8 mouse cellular contexts compared by ENCODE assay signal in genomic region chr17:53480433-53480832, GRCm38 (mm10). TPM values are rescaled to one million over a fixed set of nuclear protein-coding genes. Genes with fewer than 3 reads are reported as not detected.
A peak's percentile ranks its signal among the peaks of the same experiment; 100 is the strongest.
DNase-seq lines count a peak whose midpoint lies in the region; ATAC-seq and TF ChIP-seq lines count a peak whose summit lies in the region.

No protein-coding gene starts in this region.

- no peak for ATAC-seq in lung, embryonic 15.5 days (ENCODE audit: borderline replicate concordance, extremely low read depth, low FRiP score, low TSS enrichment)
- ATAC-seq in neural tube, embryonic 15.5 days (ENCODE audit: low FRiP score), result no peak

- H3K27me3 ChIP-seq in lung, embryonic 15.5 days, result no peaks in the 10 kb centered on the region
- no peaks in the 10 kb centered on the region for H3K27me3 ChIP-seq in limb, embryonic 10.5 days (ENCODE audit: low read depth, poor library complexity, severe bottlenecking)
- no peaks in the 10 kb centered on the region for H3K27me3 ChIP-seq in neural tube, embryonic 15.5 days (replicated peaks)
- H3K27me3 ChIP-seq in thymus, adult 2 months (ENCODE audit: control insufficient read depth, insufficient read depth, low read length), result no peaks in the 10 kb centered on the region

- no peak for TF ChIP-seq CTCF in embryonic fibroblast, embryonic 13.5 days (IDR thresholded peaks at IDR 0.05; ENCODE audit: borderline replicate concordance, insufficient read depth, low read length)
- no peak for TF ChIP-seq CTCF in thymus, adult 2 months (IDR thresholded peaks at IDR 0.05; ENCODE audit: borderline replicate concordance, control insufficient read depth, extremely low read depth, insufficient read depth, low read length, poor library complexity)

- peaks cover 19% of the 10 kb centered on the region for H3K4me1 ChIP-seq in lung, embryonic 15.5 days
- peaks cover 4% of the 10 kb centered on the region for H3K4me1 ChIP-seq in embryonic fibroblast, embryonic 13.5 days (ENCODE audit: control insufficient read depth, insufficient read depth, low read length)
- H3K4me1 ChIP-seq in limb, embryonic 10.5 days, result peaks cover 16% of the 10 kb centered on the region
- peaks cover 27% of the 10 kb centered on the region for H3K4me1 ChIP-seq in neural tube, embryonic 15.5 days
- H3K4me1 ChIP-seq in thymus, adult 2 months (replicated peaks; ENCODE audit: control insufficient read depth, insufficient read depth, low read length), result peaks cover 3% of the 10 kb centered on the region

- WGBS in lung, embryonic 15.5 days, result 41% methylated on average over 7 of the region's 7 CpGs
- WGBS in limb, embryonic 10.5 days, result 60% methylated on average over 7 of the region's 7 CpGs
- WGBS in neural tube, embryonic 15.5 days, result 55% methylated on average over 7 of the region's 7 CpGs
- WGBS in thymus, adult 2 months, result 59% methylated on average over 7 of the region's 7 CpGs

- DNase-seq in lung, postnatal 36 days, result no peak
- no peak for DNase-seq in limb, embryonic 10.5 days (ENCODE audit: low spot score)
- no peak for DNase-seq in frontal cortex, postnatal 36 days (ENCODE audit: low spot score in 2 of 2)
- DNase-seq in thymus, adult 2 months, result no peak
- DNase-seq in thymus, postnatal 10 days (ENCODE audit: low spot score in 2 of 2), result no peak

- no peak for TF ChIP-seq POLR2A in embryonic fibroblast, embryonic 13.5 days (IDR thresholded peaks at IDR 0.05; ENCODE audit: low read depth, low read length)
- no peak for TF ChIP-seq POLR2A in thymus, adult 2 months (IDR thresholded peaks at IDR 0.05; ENCODE audit: control insufficient read depth, extremely low read depth, insufficient read depth, low read length, poor library complexity)

- H3K36me3 ChIP-seq in lung, embryonic 15.5 days, result peaks cover 10% of the 10 kb centered on the region
- peaks cover 23% of the 10 kb centered on the region for H3K36me3 ChIP-seq in limb, embryonic 10.5 days
- peaks cover 7% of the 10 kb centered on the region for H3K36me3 ChIP-seq in neural tube, embryonic 15.5 days
- peaks cover 12% of the 10 kb centered on the region for H3K36me3 ChIP-seq in thymus, adult 2 months (ENCODE audit: control insufficient read depth, insufficient read depth, low read length)

- H3K9ac ChIP-seq in lung, embryonic 15.5 days, result peak overlapping the region; percentile 85
- peak overlapping the region; percentile 99 for H3K9ac ChIP-seq in neural tube, embryonic 15.5 days (replicated peaks)

- H3K4me3 ChIP-seq in lung, embryonic 15.5 days, result peak overlapping the region; percentile 72
- peak overlapping the region; percentile 97 for H3K4me3 ChIP-seq in embryonic fibroblast, embryonic 13.5 days (ENCODE audit: insufficient read depth, low read length)
- H3K4me3 ChIP-seq in limb, embryonic 10.5 days, result peak overlapping the region; percentile 96
- H3K4me3 ChIP-seq in neural tube, embryonic 15.5 days (replicated peaks), result peak overlapping the region; percentile 93
- H3K4me3 ChIP-seq in thymus, adult 2 months (ENCODE audit: control insufficient read depth, insufficient read depth, low read length), result no peak overlapping the region

- H3K27ac ChIP-seq in lung, embryonic 15.5 days, result no peak overlapping the region
- no peak overlapping the region for H3K27ac ChIP-seq in embryonic fibroblast, embryonic 13.5 days (ENCODE audit: insufficient read depth, low read length)
- no peak overlapping the region for H3K27ac ChIP-seq in limb, embryonic 10.5 days
- no peak overlapping the region for H3K27ac ChIP-seq in neural tube, embryonic 15.5 days (replicated peaks)
- no peak overlapping the region for H3K27ac ChIP-seq in thymus, adult 2 months (ENCODE audit: control insufficient read depth, insufficient read depth, low read length)

- peak overlapping the region; percentile 61 for H3K4me2 ChIP-seq in lung, embryonic 15.5 days
- peak overlapping the region; percentile 80 for H3K4me2 ChIP-seq in neural tube, embryonic 15.5 days

- H3K9me3 ChIP-seq in lung, embryonic 15.5 days, result no peaks in the 10 kb centered on the region
- H3K9me3 ChIP-seq in limb, embryonic 10.5 days (replicated peaks), result no peaks in the 10 kb centered on the region
- H3K9me3 ChIP-seq in neural tube, embryonic 15.5 days (replicated peaks), result no peaks in the 10 kb centered on the region

RNA-seq across cellular contexts. Expression of gene Rab5a, which starts 1.4 kb away (rescaled TPM):
- 76.3 and 83.7 TPM in 2 replicates for polyA plus RNA-seq in lung, embryonic 15.5 days (2015; fragmentation: Nextera tagmentation; extraction: Ambion mirVana)
- 68.7 and 72.6 TPM in 2 replicates for polyA plus RNA-seq in embryonic fibroblast, embryonic 13.5 days (2011; ENCODE audit: insufficient read length, low read depth, missing spikeins)
- 60.5 and 70.4 TPM in 2 replicates for polyA plus RNA-seq in limb, embryonic 10.5 days (2016; fragmentation: Nextera tagmentation; extraction: Ambion mirVana)
- polyA plus RNA-seq in neural tube, embryonic 15.5 days (2015; fragmentation: Nextera tagmentation; extraction: Ambion mirVana), result 106 and 115 TPM in 2 replicates
- polyA plus RNA-seq in thymus, adult 2 months (2012; rRNA removed), result 8.1 and 8.4 TPM in 2 replicates

RNA-seq across cellular contexts. Expression of gene Efhb, which starts 17.3 kb away (rescaled TPM):
- polyA plus RNA-seq in lung, embryonic 15.5 days (2015; fragmentation: Nextera tagmentation; extraction: Ambion mirVana), result 0.64 and 0.89 TPM in 2 replicates
- polyA plus RNA-seq in embryonic fibroblast, embryonic 13.5 days (2011; ENCODE audit: insufficient read length, low read depth, missing spikeins), result 0.23 and 0.32 TPM in 2 replicates
- 0.26 and 0.31 TPM in 2 replicates for polyA plus RNA-seq in limb, embryonic 10.5 days (2016; fragmentation: Nextera tagmentation; extraction: Ambion mirVana)
- 0.56 and 0.66 TPM in 2 replicates for polyA plus RNA-seq in neural tube, embryonic 15.5 days (2015; fragmentation: Nextera tagmentation; extraction: Ambion mirVana)
- polyA plus RNA-seq in thymus, adult 2 months (2012; rRNA removed), result 0.06 and 0.19 TPM in 2 replicates

RNA-seq across cellular contexts. Expression of gene Pp2d1, which starts 58.8 kb away (rescaled TPM):
- 0.24 and 0.26 TPM in 2 replicates for polyA plus RNA-seq in lung, embryonic 15.5 days (2015; fragmentation: Nextera tagmentation; extraction: Ambion mirVana)
- 0.35 TPM in 1 of 2 replicates, not detected in the other for polyA plus RNA-seq in embryonic fibroblast, embryonic 13.5 days (2011; ENCODE audit: insufficient read length, low read depth, missing spikeins)
- 0.24 and 0.49 TPM in 2 replicates for polyA plus RNA-seq in limb, embryonic 10.5 days (2016; fragmentation: Nextera tagmentation; extraction: Ambion mirVana)
- polyA plus RNA-seq in neural tube, embryonic 15.5 days (2015; fragmentation: Nextera tagmentation; extraction: Ambion mirVana), result 0.44 and 0.46 TPM in 2 replicates
- not detected in 2 replicates for polyA plus RNA-seq in thymus, adult 2 months (2012; rRNA removed)
